Mouse (Mus musculus): ENCODE results near the gene Art4. TPM values are rescaled to one million over a fixed set of nuclear protein-coding genes. Genes with fewer than 3 reads are reported as not detected.

Gene Art4
- polyA plus RNA-seq, 1 experiment from 2014 or later: 0.99 TPM

DNA sequence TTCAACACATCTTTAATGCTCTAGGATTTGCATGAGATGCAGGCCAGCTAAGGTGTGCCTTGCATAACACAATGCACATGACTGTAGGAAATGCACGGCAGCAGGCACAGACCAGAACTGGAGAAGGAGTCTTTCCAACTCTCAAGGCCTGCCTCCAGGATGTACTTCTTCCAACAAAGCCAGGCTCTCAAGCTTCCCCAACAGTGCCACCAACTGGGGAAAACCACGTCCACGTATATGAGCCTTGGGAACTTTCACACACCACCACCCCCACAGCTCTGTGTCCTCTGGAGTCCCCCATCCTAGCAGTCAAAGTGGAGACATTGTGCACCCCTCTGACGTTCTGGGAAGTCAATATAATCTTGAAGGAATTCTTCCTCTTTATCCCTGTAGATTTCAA lies 44.4 kb downstream of the Art4 start:
- no peak overlapping the region for H3K9ac ChIP-seq (ENCODE audit: low read length)
- 53% methylated on average over 4 of the region's 4 CpGs for WGBS
- DNase-seq (ENCODE audit: low spot score) (no peak), ATAC-seq (replicated peaks; ENCODE audit: low FRiP score) (no peak)
- H3K27ac ChIP-seq (ENCODE audit: low read depth, low read length): no peak overlapping the region
- H3K4me3 ChIP-seq (ENCODE audit: low read depth, low read length): no peak overlapping the region
- H3K36me3 ChIP-seq (ENCODE audit: control insufficient read depth, insufficient read depth, low read length): peaks cover 22% of the 10 kb centered on the region
- no peaks in the 10 kb centered on the region for H3K27me3 ChIP-seq (ENCODE audit: control insufficient read depth, insufficient read depth, low read length)
- H3K4me1 ChIP-seq (replicated peaks; ENCODE audit: control insufficient read depth, insufficient read depth, low read length): peaks cover 7% of the 10 kb centered on the region
- no peaks in the 10 kb centered on the region for H3K9me3 ChIP-seq (ENCODE audit: control insufficient read depth, low read length)
- no peak overlapping the region for H3K4me2 ChIP-seq (ENCODE audit: low read depth, low read length, severe bottlenecking)

GRCm38 (mm10) chr6:136811196-136811595 lies 46.3 kb downstream of the Art4 start:
- ATAC-seq (replicated peaks; ENCODE audit: low FRiP score) (no peak), DNase-seq (ENCODE audit: low spot score) (no peak)
- no peaks in the 10 kb centered on the region for H3K9me3 ChIP-seq (ENCODE audit: control insufficient read depth, low read length)
- no peak overlapping the region for H3K4me3 ChIP-seq (ENCODE audit: low read depth, low read length)
- H3K9ac ChIP-seq (ENCODE audit: low read length): no peak overlapping the region
- 91% methylated on average over 10 of the region's 10 CpGs for WGBS
- H3K4me1 ChIP-seq (replicated peaks; ENCODE audit: control insufficient read depth, insufficient read depth, low read length): peaks cover 7% of the 10 kb centered on the region
- H3K27me3 ChIP-seq (ENCODE audit: control insufficient read depth, insufficient read depth, low read length): no peaks in the 10 kb centered on the region
- no peak overlapping the region for H3K27ac ChIP-seq (ENCODE audit: low read depth, low read length)
- H3K36me3 ChIP-seq (ENCODE audit: control insufficient read depth, insufficient read depth, low read length): peaks cover 11% of the 10 kb centered on the region
- H3K4me2 ChIP-seq (ENCODE audit: low read depth, low read length, severe bottlenecking): no peak overlapping the region

DNA sequence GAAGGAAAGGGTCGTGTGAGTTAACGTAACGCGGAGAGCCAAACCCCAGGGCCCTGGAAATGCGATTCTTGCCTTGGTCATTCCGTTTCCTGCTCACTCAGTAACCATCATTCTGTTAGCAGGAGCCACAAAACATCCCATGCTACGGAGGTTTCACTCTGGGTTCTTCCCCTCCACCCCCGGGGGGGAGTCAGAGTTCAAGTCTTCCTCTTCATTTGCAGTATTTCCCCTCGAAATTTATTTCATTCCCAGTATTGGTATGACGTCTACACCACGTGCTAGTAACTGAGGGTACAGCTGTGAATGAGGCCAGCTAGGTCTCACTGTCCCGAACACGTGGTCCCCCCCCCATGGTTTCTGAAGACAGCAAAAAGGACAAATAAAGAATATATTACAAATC lies 47.9 kb downstream of the Art4 start:
- no peaks in the 10 kb centered on the region for H3K9me3 ChIP-seq (ENCODE audit: control insufficient read depth, low read length)
- H3K4me2 ChIP-seq (ENCODE audit: low read depth, low read length, severe bottlenecking): peak overlapping the region; percentile 85; the same call in 1 of the 2 replicates
- no peak for ATAC-seq (replicated peaks; ENCODE audit: low FRiP score)
- no peak overlapping the region for H3K9ac ChIP-seq (ENCODE audit: low read length)
- H3K4me1 ChIP-seq (replicated peaks; ENCODE audit: control insufficient read depth, insufficient read depth, low read length): peaks cover 7% of the 10 kb centered on the region
- DNase-seq (ENCODE audit: low spot score): no peak
- no peak overlapping the region for H3K4me3 ChIP-seq (ENCODE audit: low read depth, low read length)
- 83% methylated on average over 13 of the region's 13 CpGs for WGBS
- no peaks in the 10 kb centered on the region for H3K27me3 ChIP-seq (ENCODE audit: control insufficient read depth, insufficient read depth, low read length)
- H3K36me3 ChIP-seq (ENCODE audit: control insufficient read depth, insufficient read depth, low read length): peaks cover 3% of the 10 kb centered on the region; the same call in 1 of the 2 replicates
- no peak overlapping the region for H3K27ac ChIP-seq (ENCODE audit: low read depth, low read length)

- H3K4me1 ChIP-seq (replicated peaks; ENCODE audit: control insufficient read depth, insufficient read depth, low read length): peaks cover 7% of the 10 kb centered on the region
- H3K9ac ChIP-seq (ENCODE audit: low read length): peak overlapping the region; percentile 65
- no peaks in the 10 kb centered on the region; the same call in 1 of the 2 replicates for H3K36me3 ChIP-seq (ENCODE audit: control insufficient read depth, insufficient read depth, low read length)
- 36% methylated on average over 14 of the region's 14 CpGs for WGBS
- H3K9me3 ChIP-seq (ENCODE audit: control insufficient read depth, low read length): no peaks in the 10 kb centered on the region
- H3K4me3 ChIP-seq (ENCODE audit: low read depth, low read length): peak overlapping the region; percentile 73
- no peak overlapping the region for H3K27ac ChIP-seq (ENCODE audit: low read depth, low read length)
- peak overlapping the region; percentile 85 for H3K4me2 ChIP-seq (ENCODE audit: low read depth, low read length, severe bottlenecking)
- no peak for ATAC-seq (replicated peaks; ENCODE audit: low FRiP score)
- H3K27me3 ChIP-seq (ENCODE audit: control insufficient read depth, insufficient read depth, low read length): no peaks in the 10 kb centered on the region
- DNase-seq (ENCODE audit: low spot score): no peak
Measured at GRCm38 (mm10) chr6:136809077-136809476, 48.5 kb downstream of the Art4 start.

- ATAC-seq (replicated peaks; ENCODE audit: low FRiP score) (peak; percentile 8), DNase-seq (ENCODE audit: low spot score) (peak; percentile 62)
- Histone ChIP-seq H3K9ac (ENCODE audit: low read length) (peak overlapping the region; percentile 65), H3K36me3 (ENCODE audit: control insufficient read depth, insufficient read depth, low read length) (no peaks in the 10 kb centered on the region; the same call in 1 of the 2 replicates), H3K4me1 (replicated peaks; ENCODE audit: control insufficient read depth, insufficient read depth, low read length) (peaks cover 7% of the 10 kb centered on the region), H3K27me3 (ENCODE audit: control insufficient read depth, insufficient read depth, low read length) (no peaks in the 10 kb centered on the region), H3K4me2 (ENCODE audit: low read depth, low read length, severe bottlenecking) (peak overlapping the region; percentile 85), H3K4me3 (ENCODE audit: low read depth, low read length) (peak overlapping the region; percentile 73), H3K27ac (ENCODE audit: low read depth, low read length) (no peak overlapping the region), H3K9me3 (ENCODE audit: control insufficient read depth, low read length) (no peaks in the 10 kb centered on the region)
- WGBS: under 1% methylated on average over 28 of the region's 28 CpGs
Measured at GRCm38 (mm10) chr6:136808631-136809046, 48.9 kb downstream of the Art4 start.

DNA sequence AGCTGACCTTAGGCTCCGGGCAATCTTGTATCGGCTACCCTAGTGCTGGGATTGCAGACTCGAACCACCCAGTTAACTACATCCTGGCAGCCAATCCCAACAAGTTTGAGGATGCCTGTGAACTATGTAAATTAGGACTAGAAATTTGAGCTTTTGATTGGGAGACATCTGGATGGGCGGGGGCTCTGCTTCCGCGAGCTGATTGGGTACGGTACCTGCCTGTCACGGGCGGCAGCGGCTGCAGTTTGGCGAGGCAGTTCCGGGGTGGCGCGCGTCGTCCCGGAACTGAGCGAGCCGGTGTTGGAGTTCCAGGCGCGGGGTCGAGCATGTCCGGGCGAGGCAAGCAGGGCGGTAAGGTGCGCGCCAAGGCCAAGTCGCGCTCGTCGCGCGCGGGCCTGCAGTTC lies 49.5 kb downstream of the Art4 start, which contains the start of gene H2afj:
Gene H2afj (plus strand): TSS at position 231 of the 404 bp plus-strand sequence.
- no peaks in the 10 kb centered on the region; the same call in 1 of the 2 replicates for H3K36me3 ChIP-seq (ENCODE audit: control insufficient read depth, insufficient read depth, low read length)
- peaks cover 7% of the 10 kb centered on the region for H3K4me1 ChIP-seq (replicated peaks; ENCODE audit: control insufficient read depth, insufficient read depth, low read length)
- H3K9me3 ChIP-seq (ENCODE audit: control insufficient read depth, low read length): no peaks in the 10 kb centered on the region
- peak; percentile 86 for ATAC-seq (replicated peaks; ENCODE audit: low FRiP score)
- peak within 1 kb of the TSS; percentile 65 for H3K9ac ChIP-seq (ENCODE audit: low read length)
- DNase-seq (ENCODE audit: low spot score): peak; percentile 97
- H3K4me3 ChIP-seq (ENCODE audit: low read depth, low read length): peak within 1 kb of the TSS; percentile 73
- H3K27me3 ChIP-seq (ENCODE audit: control insufficient read depth, insufficient read depth, low read length): no peaks in the 10 kb centered on the region
- no peak within 1 kb of the TSS for H3K27ac ChIP-seq (ENCODE audit: low read depth, low read length)
- 0% methylated on average over 34 of the region's 34 CpGs for WGBS
- peak within 1 kb of the TSS; percentile 85 for H3K4me2 ChIP-seq (ENCODE audit: low read depth, low read length, severe bottlenecking)

DNA sequence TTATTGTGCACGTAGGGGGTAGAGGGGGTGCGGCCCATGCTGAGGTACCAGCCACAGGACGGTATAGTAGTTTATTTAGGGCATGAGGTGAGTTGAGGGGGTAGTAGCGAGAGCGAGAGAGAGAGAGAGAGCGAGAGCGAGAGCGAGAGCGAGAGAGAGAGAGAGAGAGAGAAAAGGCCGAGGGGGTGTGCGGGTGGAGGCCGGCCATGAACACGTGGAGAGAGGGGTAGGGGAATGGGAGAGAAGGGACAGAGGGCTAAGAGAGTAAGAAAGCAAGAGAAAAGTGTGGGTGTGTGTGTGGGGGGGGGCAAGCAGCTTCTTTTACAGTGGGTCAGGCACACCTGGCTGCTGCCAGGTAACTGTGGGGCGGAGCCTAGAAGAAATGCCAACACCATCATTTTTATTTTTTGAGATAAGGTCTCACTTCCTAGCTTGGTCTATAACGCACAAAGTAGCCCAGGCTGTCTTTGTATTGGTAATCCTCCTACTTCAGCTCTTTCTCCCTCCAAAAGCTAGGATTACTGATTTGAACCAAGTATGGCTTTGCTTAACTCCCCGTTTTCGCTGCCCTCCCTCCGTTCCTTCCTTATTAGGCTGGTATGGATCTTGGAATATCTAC lies 50.0 kb downstream of the Art4 start:
- ATAC-seq (replicated peaks; ENCODE audit: low FRiP score): peak; percentile 0; the same call in 1 of the 2 replicates
- peaks cover 7% of the 10 kb centered on the region for H3K4me1 ChIP-seq (replicated peaks; ENCODE audit: control insufficient read depth, insufficient read depth, low read length)
- H3K36me3 ChIP-seq (ENCODE audit: control insufficient read depth, insufficient read depth, low read length): no peaks in the 10 kb centered on the region; the same call in 1 of the 2 replicates
- H3K9ac ChIP-seq (ENCODE audit: low read length): peak overlapping the region; percentile 16; the same call in 1 of the 2 replicates
- H3K4me2 ChIP-seq (ENCODE audit: low read depth, low read length, severe bottlenecking): peak overlapping the region; percentile 85
- H3K4me3 ChIP-seq (ENCODE audit: low read depth, low read length): peak overlapping the region; percentile 73
- no peak overlapping the region for H3K27ac ChIP-seq (ENCODE audit: low read depth, low read length)
- H3K9me3 ChIP-seq (ENCODE audit: control insufficient read depth, low read length): no peaks in the 10 kb centered on the region
- no peak for DNase-seq (ENCODE audit: low spot score)
- 29% methylated on average over 18 of the region's 18 CpGs for WGBS
- H3K27me3 ChIP-seq (ENCODE audit: control insufficient read depth, insufficient read depth, low read length): no peaks in the 10 kb centered on the region

- no peak for DNase-seq (ENCODE audit: low spot score)
- Histone ChIP-seq H3K4me1 (replicated peaks; ENCODE audit: control insufficient read depth, insufficient read depth, low read length) (peaks cover 7% of the 10 kb centered on the region), H3K36me3 (ENCODE audit: control insufficient read depth, insufficient read depth, low read length) (no peaks in the 10 kb centered on the region; the same call in 1 of the 2 replicates), H3K27ac (ENCODE audit: low read depth, low read length) (no peak overlapping the region), H3K9me3 (ENCODE audit: control insufficient read depth, low read length) (no peaks in the 10 kb centered on the region), H3K4me3 (ENCODE audit: low read depth, low read length) (no peak overlapping the region), H3K9ac (ENCODE audit: low read length) (no peak overlapping the region), H3K4me2 (ENCODE audit: low read depth, low read length, severe bottlenecking) (no peak overlapping the region; the same call in 1 of the 2 replicates), H3K27me3 (ENCODE audit: control insufficient read depth, insufficient read depth, low read length) (no peaks in the 10 kb centered on the region)
- ATAC-seq (replicated peaks; ENCODE audit: low FRiP score): no peak
- WGBS: 72% methylated on average over 5 of the region's 5 CpGs
Measured at GRCm38 (mm10) chr6:136806819-136807218, 50.7 kb downstream of the Art4 start.

DNA sequence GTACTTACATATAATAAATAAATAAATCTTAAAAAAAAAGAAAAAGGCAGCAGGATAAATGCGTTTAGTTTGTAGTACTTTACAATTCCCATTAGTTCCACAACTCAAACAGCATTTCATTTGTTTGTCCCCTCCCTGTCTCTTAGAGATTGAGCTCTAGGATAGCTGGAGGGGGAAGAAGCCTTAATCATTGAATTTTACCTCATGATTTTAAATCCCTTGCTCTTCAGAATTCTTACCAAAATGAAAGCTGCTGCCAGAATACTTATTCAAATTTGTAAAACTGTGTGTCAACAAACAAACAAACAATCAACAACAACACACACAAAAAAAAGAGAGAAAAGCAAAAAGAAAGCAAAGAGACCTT lies 52.1 kb downstream of the Art4 start:
- no peak for ATAC-seq (replicated peaks; ENCODE audit: low FRiP score)
- WGBS: 83% methylated on average over 1 of the region's 1 CpGs

More for the DNA sequence above, 52.1 kb downstream of the Art4 start:
- H3K27ac ChIP-seq (ENCODE audit: low read depth, low read length): no peak overlapping the region
- H3K4me3 ChIP-seq (ENCODE audit: low read depth, low read length): no peak overlapping the region
- no peak overlapping the region for H3K9ac ChIP-seq (ENCODE audit: low read length)
- H3K4me2 ChIP-seq (ENCODE audit: low read depth, low read length, severe bottlenecking): no peak overlapping the region
- no peaks in the 10 kb centered on the region for H3K36me3 ChIP-seq (ENCODE audit: control insufficient read depth, insufficient read depth, low read length)
- no peak for DNase-seq (ENCODE audit: low spot score)
- H3K27me3 ChIP-seq (ENCODE audit: control insufficient read depth, insufficient read depth, low read length): no peaks in the 10 kb centered on the region
- H3K4me1 ChIP-seq (replicated peaks; ENCODE audit: control insufficient read depth, insufficient read depth, low read length): peaks cover 7% of the 10 kb centered on the region
- no peaks in the 10 kb centered on the region for H3K9me3 ChIP-seq (ENCODE audit: control insufficient read depth, low read length)
